Mouse (Mus musculus): Measurements from ENCODE around the gene Rfc3.

- TF ChIP-seq SMC3 (IDR thresholded peaks at IDR 0.05; ENCODE audit: low read depth, low read length) (no peak), HCFC1 (IDR thresholded peaks at IDR 0.05; ENCODE audit: low read depth, low read length) (no peak), EP300 (IDR thresholded peaks at IDR 0.05; ENCODE audit: low read depth in 1 of 2, low read length in 2 of 2) (no peak), CTCF (IDR thresholded peaks at IDR 0.05 in 2 of 3, conservative IDR thresholded peaks at IDR 0.05 in 1 of 3; ENCODE audit: control insufficient read depth in 1 of 3, insufficient read depth in 1 of 3, low read depth in 2 of 3, low read length in 3 of 3, poor library complexity in 1 of 3, severe bottlenecking in 1 of 3) (no peak), MEF2A (IDR thresholded peaks at IDR 0.05; ENCODE audit: extremely low read depth, insufficient replicate concordance, low read depth, low read length, poor library complexity, severe bottlenecking) (no peak), POLR2A (IDR thresholded peaks at IDR 0.05; ENCODE audit: control insufficient read depth in 1 of 2, insufficient read depth in 1 of 2, low read depth in 1 of 2, low read length in 2 of 2, poor library complexity in 1 of 2) (no peak), ZKSCAN1 (IDR thresholded peaks at IDR 0.05; ENCODE audit: low read depth, low read length) (no peak), RCOR1 (IDR thresholded peaks at IDR 0.05; ENCODE audit: low read depth, low read length) (no peak), MAFK (IDR thresholded peaks at IDR 0.05; ENCODE audit: borderline replicate concordance, low read depth, low read length) (no peak), BHLHE40 (IDR thresholded peaks at IDR 0.05; ENCODE audit: borderline replicate concordance, low read depth, low read length) (no peak)
These were observed 45.1 kb downstream of the Rfc3 start, which contains the start of gene Vmn2r18 for GRCm38 (mm10) chr5:151605921-151606320.
